Mouse (Mus musculus): ENCODE data around the gene Mcm5. TPM values are rescaled to one million over a fixed set of nuclear protein-coding genes. Genes with fewer than 3 reads are reported as not detected.

The Mcm5 gene
- polyA plus RNA-seq, 1 experiment from 2014 or later = 212 TPM

Other genes starting within 250 kb of the Mcm5 start
- not detected in 2 replicates for gene Isx, start 236.4 kb upstream of the Mcm5 start, polyA plus RNA-seq (2015; fragmentation: Nextera tagmentation; extraction: Ambion mirVana)
- gene Hmgxb4, start 116.2 kb upstream of the Mcm5 start, polyA plus RNA-seq (2015; fragmentation: Nextera tagmentation; extraction: Ambion mirVana) = 31.5 and 39.0 TPM in 2 replicates
- gene Tom1, start 75.9 kb upstream of the Mcm5 start, polyA plus RNA-seq (2015; fragmentation: Nextera tagmentation; extraction: Ambion mirVana) = 20.6 and 21.1 TPM in 2 replicates
- 38.2 and 39.0 TPM in 2 replicates for gene Hmox1, start 15.9 kb upstream of the Mcm5 start, polyA plus RNA-seq (2015; fragmentation: Nextera tagmentation; extraction: Ambion mirVana)
- gene Rasd2, start 104.4 kb downstream of the Mcm5 start, polyA plus RNA-seq (2015; fragmentation: Nextera tagmentation; extraction: Ambion mirVana) = 1.5 and 1.6 TPM in 2 replicates

All from lung, embryonic 15.5 days (tissue).